Mouse (Mus musculus) adrenal gland, postnatal 36 days (tissue): ENCODE results near the gene Srd5a3. TPM values are rescaled to one million over a fixed set of nuclear protein-coding genes. Genes with fewer than 3 reads are reported as not detected.

ENCODE experiments used
- DNase-seq, 2 experiments: peaks; one replicate each; pipeline ENCODE4 v3.0.0; 2021; ENCODE audit warnings: mixed read lengths in 1 of 2
- total RNA-seq, 2 experiments: library from RNA; stranded (reverse); gene quantifications; 2 replicates each; pipeline ENCODE4 v1.2.3; 2021

The Srd5a3 gene
- total RNA-seq, 2 experiments from 2014 or later, result 23.6 to 33.3 TPM

DNA sequence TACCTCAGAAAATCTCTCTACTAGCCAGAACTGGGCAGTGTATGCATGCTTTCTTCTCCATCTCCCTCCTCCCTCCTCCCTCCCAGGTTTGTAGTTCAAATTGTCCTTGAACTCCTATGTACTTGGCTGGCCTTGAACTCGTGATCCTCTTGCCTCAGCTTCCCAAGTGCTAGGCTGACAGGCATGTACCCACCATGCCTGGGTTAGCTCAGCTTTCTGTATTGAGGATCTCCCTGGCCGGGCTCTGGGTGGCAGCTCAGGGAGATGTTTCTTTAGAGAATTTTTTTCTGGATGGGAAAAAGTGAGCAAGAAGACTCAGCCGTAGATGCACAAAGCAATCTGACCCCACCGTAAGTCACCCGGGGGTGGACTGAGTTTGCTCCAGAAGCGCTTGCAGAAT, 12.9 kb downstream of the Srd5a3 start:
- DNase-seq, result no peak

DNA sequence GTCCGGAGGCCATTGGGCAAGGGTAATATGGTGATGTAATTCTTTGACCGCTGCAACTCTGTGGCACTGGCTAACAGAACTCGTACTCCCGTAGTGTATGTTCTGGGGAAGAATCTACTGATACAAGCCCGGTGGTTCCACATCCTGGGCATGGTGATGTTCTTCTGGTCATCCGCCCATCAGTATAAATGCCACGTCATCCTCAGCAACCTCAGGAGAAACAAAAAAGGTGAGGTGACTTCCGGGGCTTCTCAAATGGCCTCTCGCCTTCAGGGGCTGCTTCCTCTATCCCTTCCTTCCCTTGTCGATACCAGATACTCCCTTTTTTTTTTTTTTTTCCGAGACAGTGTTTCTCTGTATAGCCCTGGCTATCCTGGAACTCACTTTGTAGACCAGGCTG, 13.4 kb downstream of the Srd5a3 start:
- no peak for DNase-seq

DNA sequence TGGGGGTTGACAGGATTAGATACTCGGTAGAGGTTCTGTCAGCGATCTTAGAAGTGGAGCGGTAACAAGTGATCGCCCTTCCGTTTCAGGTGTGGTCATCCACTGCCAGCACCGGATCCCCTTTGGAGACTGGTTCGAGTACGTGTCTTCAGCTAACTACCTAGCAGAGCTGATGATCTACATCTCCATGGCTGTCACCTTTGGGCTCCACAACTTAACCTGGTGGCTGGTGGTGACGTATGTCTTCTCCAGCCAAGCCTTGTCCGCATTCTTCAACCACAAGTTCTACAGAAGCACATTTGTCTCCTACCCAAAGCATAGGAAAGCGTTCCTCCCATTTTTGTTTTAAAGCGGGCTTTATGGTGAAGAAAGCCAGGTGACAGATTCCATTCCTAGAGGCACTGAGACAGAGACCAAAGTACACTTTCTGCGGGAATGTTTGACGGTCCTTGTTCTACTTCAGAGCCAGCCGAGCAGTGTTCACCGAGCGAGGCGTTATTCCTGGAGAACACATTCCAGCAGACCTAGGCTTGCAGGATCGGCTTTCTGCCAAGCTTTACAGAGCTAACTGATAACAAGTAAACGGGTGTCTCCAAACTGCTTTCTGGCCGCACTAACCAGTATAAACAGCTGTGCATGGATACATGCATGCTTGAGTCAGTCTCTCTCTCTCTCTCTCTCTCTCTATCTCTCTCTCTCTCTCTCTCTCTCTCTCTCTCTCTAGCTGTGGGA, 14.5 kb downstream of the Srd5a3 start:
- DNase-seq, result no peak

DNA sequence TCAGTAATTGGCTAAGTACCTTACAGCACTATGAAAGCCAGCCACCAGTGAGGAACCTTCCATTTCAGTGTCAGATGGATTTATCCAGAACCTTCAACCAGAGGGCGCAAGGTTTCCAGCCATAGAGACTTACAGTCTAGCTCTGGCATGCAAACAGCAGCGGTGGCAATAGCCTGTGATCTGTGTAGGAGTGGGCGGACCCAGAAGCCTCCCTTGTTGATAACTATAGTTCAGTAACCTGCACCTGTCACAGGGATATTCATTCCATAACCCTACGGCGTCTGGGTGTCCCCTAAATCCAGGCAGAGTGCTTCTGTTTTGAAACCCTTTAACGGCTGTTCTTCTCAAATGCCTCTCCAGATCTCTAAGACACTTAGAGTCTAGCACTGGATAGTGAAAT, 19.5 kb downstream of the Srd5a3 start:
- DNase-seq, result peak in 1 of 2 experiments; percentile 8

DNA sequence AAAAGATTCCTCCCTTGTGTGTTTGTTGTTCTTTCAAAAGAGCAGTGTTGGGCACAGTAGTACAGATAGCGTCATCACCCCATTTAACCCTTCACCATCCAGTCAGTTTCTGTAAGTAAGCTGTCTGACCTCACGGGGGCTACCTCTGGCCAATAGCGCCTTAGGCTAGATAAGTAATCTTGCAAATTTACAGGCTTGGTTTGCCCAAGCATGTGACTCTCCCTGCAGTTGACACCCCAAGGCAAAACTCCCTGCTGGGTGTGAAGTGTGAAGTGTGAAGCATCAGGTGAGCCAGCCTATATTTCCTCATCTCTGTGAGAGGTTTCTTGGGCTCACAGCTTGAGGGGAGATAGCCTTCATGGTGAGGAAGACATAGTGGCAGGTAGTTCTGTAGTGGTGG, 20.0 kb downstream of the Srd5a3 start:
- no peak for DNase-seq

DNA sequence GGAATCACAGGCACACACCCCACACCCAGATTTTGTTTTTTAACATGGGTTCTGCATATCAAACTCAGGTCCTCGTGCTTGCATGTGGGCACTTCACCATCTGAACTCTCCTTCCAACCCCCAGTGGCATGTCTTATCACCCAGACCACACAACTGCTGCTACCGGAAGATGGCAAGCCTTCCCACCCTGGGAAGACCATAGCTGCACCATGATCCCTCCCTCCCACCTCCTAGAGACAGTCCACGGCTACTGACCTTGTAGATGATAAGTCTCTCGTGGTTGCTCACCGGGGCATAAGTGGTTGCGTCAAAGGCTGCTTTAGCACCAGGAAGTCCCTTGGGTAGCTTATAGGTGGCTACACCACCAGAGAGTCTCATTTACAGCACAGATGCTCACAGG, 21.4 kb downstream of the Srd5a3 start:
- DNase-seq, result no peak

DNA sequence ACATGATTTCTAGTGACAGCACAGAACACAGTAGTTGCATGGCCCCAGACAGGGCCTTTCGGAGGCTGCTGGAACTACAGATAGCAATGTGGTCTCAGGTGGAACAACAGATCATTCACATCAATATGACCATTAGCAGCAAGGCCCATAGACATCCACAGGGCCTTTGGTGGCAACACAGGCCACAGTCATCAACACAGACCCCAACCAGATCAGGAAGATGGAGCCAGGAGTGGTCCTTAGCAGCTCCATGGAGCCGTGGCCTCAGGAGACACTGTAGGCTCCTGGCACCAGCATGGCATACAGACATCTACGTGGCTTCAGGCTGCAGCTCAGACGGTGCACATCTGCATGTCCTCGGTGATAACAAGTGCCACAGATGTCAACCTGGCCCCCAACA, 22.9 kb downstream of the Srd5a3 start:
- DNase-seq, result no peak

DNA sequence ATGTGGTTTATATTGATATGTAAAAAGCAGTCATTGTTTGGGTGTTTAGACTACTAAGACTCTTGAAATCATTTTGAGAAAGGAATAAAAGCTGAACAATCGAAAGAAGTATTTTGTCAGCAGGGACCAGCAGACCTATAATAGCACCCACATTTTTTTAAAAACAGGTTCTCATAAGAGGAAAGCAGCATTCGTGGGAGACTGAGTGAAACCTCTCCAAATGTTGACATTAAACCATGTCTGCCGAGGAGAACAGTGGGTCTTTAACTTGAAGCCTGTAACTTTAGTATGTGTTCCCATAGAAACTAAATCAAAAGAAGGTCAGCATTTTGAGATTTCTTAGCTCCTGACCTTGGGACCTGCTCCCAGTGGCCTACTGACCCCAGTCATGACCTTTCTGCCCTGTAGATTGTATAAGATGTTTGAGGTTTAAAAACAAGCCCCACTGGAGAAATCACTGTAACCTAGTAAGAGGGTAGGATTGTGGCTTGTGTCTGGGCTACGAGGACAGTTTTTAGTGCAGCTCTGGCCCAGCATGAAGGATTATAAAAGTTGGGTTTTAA, 23.8 kb downstream of the Srd5a3 start:
- DNase-seq, result no peak

DNA sequence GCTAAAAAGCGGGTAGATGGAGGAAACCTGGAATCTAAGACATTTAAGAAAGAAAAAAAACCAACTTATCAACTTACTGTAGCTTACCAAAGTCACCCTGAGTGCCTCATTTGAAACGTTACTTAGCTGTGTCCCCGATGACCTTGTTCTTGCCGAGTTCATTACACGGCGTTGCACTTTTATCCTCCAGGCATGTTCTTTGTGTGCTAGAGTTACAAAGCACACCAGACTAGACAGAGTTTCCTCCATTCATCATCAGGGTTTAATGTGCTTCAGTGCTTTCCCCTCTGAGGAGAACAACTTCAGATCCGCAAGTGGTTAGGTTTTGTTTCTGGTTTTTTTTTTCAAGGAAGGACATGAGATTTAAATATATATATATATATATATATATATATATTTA, 24.8 kb downstream of the Srd5a3 start:
- DNase-seq, result no peak

DNA sequence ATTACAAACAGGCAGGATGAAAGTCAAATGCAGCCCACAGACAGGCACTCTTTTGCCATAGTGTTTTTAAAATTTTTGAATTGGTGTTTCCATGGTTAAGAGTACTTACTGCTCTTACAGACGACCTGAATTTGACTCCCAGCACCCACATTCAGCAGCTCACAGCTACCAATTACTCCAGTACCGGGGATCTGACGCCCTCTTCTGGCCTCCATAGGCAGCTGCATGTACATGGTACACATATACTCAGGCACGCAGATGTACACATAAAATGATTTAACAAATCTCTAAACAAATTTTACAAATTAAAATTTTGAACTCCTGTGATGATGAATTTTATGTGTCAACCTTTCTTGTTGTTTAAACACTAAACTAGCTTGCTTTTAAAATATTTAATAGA, 30.5 kb downstream of the Srd5a3 start:
- no peak for DNase-seq

DNA sequence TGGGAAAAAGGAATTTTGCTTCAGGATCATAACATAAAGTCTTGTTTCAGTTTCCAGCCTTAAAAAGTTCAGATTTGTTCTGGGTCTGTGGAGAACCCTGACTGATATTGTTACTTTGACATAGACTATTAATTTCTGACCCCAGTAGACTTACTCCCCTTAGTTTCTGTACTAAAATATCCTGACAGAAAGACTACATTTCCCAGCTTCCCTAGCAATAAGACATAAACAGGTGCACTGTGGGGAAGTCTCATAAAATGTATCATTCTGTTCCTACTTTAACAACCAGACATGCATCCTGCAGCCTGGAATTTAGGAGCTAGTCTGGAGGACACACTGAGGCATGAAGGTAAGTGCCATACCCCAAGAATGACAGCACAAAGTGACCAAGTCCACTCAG, 31.0 kb downstream of the Srd5a3 start:
- no peak for DNase-seq

DNA sequence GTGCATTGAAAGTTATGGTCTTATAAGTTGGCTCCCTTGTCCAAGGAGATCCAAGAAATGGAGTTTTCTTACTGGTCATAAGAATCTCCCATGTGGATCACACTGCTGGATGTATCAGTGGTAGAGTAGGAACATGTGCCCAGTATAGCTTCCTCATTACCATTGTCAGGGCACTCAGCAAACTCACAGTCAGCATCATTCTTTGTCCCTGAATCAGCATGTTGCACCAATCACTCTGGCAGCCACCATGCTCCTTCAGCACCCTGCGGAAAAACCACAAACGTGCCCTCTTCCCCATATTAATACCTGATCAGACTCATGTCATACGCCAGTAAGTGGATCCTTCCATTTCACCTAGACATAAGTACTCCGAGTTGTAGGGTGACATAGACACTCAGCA, 35.0 kb downstream of the Srd5a3 start:
- no peak for DNase-seq

DNA sequence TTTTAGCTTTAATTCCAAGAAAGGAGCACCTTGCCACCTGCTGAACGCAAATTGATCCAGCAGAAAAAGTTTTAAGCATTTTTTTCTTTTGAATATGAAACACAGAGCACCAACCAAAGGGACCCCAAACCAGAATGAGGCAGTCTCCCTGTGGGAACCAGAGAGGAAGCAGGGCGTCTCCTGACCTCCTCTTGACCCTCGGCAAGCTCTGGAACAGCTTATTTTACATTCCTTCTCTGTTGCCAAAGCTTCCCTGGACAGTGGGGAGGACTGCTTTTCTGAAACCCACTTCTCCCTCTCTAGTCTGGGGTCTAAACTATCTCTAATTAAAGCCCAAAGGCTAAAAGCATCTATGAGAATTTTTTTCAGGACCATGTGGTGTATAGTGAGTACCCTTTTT, 36.3 kb downstream of the Srd5a3 start:
- DNase-seq, result no peak

DNA sequence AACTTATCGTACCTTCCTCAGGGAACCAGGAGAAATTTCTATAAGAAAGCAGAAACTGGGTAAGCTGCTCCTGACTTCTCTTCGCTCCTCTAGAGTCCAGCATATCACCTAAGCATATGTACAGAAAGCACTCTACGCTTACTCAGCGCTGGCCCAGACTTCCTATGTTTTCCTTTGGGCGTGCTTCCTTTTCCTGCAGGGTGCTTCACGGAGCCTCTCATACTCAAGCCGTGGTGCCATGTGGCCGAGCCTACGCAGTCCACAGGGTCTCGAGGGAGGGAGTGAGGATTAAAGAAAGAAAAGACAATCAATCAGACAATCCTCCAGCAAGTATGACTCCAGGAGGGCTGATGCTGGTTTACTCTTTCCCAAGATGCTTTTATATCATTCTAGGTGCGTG, 36.8 kb downstream of the Srd5a3 start:
- DNase-seq, result no peak

DNA sequence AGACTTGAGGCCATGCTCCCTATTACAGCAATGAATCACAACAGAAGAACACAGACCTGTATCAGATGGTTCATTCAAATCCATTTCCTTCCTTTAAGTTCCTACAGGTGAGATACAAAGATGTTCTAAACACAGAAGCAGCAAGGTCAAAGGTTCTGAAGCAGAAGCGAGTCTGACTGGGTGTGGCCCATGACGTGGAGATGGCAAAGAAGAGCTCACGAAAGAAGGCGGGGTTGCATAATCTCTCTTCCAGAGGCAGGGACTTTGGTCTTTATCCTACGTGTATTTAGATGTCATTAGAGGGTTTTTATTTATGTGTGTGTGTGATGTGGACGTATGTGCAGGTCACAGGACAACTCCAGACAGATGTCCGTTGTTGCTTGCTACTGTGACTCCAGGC, 37.6 kb downstream of the Srd5a3 start:
- DNase-seq, result no peak

DNA sequence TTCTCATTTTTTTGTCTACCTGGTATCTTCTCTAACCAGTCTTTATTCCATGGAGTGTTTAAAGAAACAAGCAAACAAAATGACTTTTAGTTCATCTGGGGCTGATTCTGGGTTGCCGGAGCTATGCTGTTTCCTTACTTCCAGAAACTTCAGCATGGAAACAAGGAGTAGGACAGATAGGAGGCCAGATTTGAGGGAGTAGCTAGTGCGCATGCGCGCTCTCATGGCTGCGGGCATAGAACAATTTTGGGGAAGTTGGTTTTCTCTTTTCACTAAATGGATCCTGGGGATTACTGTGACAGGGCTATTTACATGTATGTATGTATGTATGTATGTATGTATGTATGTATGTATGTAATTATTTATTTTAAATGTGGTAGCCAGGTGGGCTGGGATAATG, 39.1 kb downstream of the Srd5a3 start:
- no peak for DNase-seq

DNA sequence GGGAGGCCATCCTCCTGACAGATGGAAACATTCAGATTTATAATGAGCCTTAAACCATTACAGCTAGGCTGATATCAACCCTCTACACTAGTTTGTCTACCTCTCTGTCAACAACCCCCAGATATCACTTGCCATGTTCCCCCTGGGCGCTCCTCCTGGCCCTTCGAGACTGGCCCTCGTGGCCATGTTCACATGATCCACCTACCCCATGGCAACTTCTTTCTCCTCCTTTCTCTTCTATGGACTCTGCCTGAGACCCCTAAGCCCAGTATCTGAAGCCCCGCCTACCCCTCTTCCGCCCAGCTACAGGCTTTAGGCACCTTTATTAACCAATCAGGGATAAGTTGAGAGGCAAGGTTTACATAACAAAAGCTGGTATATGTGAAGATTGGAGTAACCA, 39.7 kb downstream of the Srd5a3 start:
- DNase-seq, result no peak

DNA sequence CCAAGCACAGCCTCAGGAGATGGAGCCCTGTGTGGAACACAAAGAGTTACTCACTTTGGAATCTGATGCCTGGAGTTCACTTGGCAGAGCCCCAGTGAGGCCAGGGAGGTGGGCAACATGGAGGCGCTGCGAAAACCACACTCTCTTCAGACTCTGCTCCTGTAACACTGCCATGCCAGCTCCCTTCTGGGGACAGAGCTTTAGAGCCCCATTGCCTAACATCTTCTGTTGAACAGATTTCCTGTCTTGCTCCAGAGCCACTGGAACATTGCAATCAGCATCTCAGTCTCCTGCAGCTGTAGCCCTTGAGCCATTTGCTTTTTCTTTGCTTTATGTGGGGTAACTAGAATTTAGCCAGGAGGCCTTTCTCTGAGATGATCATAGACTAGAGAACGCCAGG, 42.3 kb downstream of the Srd5a3 start:
- DNase-seq, result no peak

DNA sequence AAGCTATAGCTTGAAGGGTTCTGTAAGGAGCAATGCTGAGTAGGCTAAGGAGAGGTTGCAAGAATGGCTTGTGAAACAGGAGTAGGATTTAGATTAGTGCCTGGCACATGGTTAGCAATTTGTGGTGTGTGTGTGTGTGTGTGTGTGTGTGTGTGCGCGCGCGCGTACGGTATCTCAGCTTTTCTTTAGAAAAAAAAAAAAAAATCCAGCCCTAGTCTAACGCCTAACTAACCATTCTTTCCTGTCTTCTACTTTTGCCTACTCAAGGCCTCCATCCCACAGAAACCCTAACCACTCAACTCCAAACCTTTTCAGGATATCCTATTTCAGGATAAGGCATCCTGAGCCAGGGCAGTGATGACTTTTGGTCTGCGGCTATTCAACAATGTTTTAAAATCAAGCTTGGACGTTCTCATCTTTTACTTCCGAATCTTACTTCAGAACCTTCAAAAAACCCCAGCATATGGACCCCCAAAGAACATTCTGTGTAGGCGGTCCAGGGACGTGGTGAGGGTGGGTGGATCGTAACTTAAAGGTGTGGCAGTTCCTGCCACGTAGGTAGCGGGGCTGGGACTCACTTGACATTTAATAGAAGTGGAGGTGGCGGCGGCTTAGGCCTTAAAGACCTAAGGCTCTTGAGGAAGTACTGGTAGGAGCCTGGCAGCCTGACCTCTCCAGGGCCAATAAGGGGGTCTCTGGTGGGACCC, 43.1 kb downstream of the Srd5a3 start:
- no peak for DNase-seq

DNA sequence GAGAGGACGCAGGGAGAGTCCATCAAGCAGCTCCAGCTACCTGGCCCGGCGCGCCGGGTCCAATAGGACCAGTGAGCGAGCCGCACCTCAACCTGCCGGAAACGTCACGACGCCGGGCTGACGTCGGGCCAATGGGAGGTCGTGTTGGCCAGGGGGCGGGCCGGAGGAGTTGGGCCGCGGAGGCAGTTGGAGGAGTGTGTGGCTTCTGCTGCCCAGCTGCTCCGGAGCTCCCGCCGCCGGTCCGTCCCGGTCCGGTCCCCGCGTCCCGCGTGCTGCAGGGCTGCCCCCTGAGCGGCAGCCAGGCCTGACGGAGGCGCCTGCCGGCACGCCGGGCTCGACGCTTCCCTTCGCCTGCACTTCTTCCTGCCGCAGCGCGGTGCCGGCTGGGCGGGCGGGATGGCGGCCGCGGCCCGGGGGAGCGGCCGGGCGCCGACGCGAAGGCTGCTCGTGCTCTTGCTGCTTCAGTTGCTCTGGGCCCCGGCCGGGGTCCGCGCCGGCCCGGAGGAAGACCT, 43.7 kb downstream of the Srd5a3 start, which contains the start of gene Tmem165:
Tmem165 (plus strand) TSS at position 131 of the 512 bp plus-strand sequence.
- DNase-seq, result peak; percentile 97 to 98

DNA sequence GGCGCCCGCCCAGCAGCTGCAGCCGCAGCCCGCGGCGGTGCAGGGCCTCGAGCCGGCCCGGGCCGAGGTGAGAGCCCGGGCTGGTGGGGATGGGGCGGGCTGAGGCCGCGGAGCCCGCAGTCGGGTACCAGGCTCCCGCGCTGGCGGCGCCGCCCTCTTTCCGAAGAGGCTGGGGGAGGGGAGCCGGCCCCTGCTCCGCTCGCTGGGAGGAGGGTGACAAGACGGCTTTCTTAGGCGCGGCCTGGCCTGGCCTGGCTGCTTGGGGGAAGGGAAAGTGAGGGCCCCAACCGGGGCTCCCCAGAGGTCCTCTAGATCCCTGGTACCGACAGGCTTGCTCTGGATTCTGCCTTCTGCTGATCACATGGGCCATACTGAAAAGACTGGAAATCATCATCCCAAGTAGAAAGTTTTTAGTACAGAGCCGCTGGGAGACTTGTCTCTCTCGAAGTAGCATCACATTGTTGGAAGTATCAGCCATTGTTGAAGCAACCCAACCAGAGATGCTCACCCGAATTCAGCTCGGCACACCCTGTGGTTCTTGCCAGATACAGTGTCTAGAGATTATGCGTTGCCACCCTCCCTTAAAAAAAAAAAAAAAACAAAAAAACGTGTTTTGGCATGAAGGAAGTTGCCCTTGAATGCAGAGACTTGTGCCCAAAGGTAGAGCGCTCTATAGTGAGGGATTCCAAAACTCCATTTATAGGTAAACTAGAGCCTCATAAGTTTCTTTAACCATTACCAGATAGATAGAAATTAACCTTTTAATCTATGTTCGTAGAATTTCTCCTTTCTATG, 44.4 kb downstream of the Srd5a3 start:
- peak; percentile 86 to 88 for DNase-seq

DNA sequence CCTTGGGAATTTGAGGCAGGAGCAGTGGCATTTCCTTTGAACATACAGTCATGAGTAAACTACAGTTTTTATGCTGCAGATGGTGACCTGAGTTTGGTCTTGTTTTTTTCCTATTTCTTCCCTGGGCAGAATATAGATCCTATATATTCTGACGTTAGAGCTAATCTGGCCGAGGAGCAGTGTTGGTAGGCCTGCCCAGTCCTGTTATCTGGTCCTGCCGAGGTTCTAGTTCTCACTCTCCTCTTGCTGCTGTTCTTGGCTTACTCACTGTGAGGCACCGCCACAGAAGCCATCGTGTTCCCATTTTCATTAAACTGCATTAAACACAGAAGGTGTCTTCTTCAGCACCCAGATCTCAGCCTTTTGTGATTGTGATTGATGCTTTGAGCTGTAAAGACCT, 47.8 kb downstream of the Srd5a3 start:
- DNase-seq, result no peak

DNA sequence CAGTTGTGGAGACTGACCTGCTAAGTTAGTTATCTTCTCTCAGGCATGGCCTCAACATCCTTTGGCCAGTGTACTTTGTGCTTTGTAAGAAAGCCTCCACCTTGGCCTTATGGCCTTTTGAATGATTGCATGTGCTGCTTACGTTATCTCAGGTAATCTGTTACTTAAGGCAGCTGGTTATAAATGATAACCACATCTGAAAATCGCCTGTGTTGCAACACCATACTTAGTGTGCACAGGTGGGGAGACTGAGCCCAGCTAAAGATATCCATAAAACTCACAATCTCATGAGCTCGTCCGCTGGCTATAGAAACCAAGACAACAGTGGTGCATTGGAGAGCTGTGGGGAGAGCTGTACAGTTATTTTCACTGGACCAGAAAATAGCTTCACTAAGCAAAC, 50.5 kb downstream of the Srd5a3 start:
- no peak for DNase-seq
